Mouse (Mus musculus) CH12.LX (cell line): ENCODE results near the gene Hax1. TPM values are rescaled to one million over a fixed set of nuclear protein-coding genes. Genes with fewer than 3 reads are reported as not detected.
A peak's percentile ranks its signal among the peaks of the same experiment; 100 is the strongest.

ENCODE experiments used
- DNase-seq: peaks from one replicate; pipeline ENCODE4 v3.0.0-alpha.2; 2013; ENCODE audit errors: extremely low read depth
- H3K27ac ChIP-seq: 2 replicates; pipeline ENCODE4 v1.5.1; 2012; ENCODE audit warnings: low read depth, mild to moderate bottlenecking, control low read depth, moderate library complexity; ENCODE audit not compliant: insufficient read depth
- H3K27me3 ChIP-seq: replicated peaks from 2 replicates; pipeline ENCODE3; 2012; ENCODE audit warnings: inconsistent platforms
- H3K36me3 ChIP-seq, 2 experiments: replicated peaks in 1 of 2; 2 replicates each; pipeline versions ENCODE3 to v1.6.1; 2012; ENCODE audit warnings: inconsistent platforms in 1 of 2, low read length in 1 of 2, mild to moderate bottlenecking in 1 of 2, mixed read lengths in 1 of 2, moderate library complexity in 1 of 2; ENCODE audit not compliant: control insufficient read depth in 1 of 2, insufficient read depth in 1 of 2
- H3K4me1 ChIP-seq, 2 experiments: 2 replicates each; pipeline ENCODE4 v1.6.1; 2012; ENCODE audit warnings: inconsistent platforms in 1 of 2, moderate library complexity in 1 of 2; ENCODE audit not compliant: insufficient read depth in 2 of 2, control insufficient read depth in 1 of 2
- H3K4me2 ChIP-seq: 2 replicates; pipeline ENCODE4 v1.6.1; 2012; ENCODE audit warnings: low read depth, mild to moderate bottlenecking, control low read depth; ENCODE audit not compliant: poor library complexity, insufficient read depth, severe bottlenecking
- H3K4me3 ChIP-seq, 3 experiments: fragments of 150-350 bp in 1 of 3; sonication (generic) in 1 of 3; replicated peaks in 1 of 3; 2 replicates each; pipeline versions ENCODE3 to v1.5.1; 2011 to 2012; ENCODE audit warnings: low read depth in 2 of 3, low read length in 2 of 3, mild to moderate bottlenecking in 2 of 3, moderate library complexity in 2 of 3, control low read depth in 1 of 3, improper control_type of control experiment in 1 of 3, inconsistent platforms in 1 of 3, mixed read lengths in 1 of 3; ENCODE audit not compliant: poor library complexity in 1 of 3
- H3K79me2 ChIP-seq: replicated peaks from 2 replicates; pipeline ENCODE4 v1.6.1; 2012; ENCODE audit warnings: mild to moderate bottlenecking, moderate library complexity; ENCODE audit not compliant: control insufficient read depth, poor library complexity, insufficient read depth, severe bottlenecking; ENCODE audit errors: extremely low read depth
- H3K9ac ChIP-seq: 2 replicates; pipeline ENCODE4 v1.6.1; 2012; ENCODE audit warnings: low read depth, mild to moderate bottlenecking, control low read depth, moderate library complexity; ENCODE audit not compliant: insufficient read depth
- H3K9me3 ChIP-seq: replicated peaks from 2 replicates; pipeline ENCODE3; 2012; ENCODE audit warnings: low read length, inconsistent platforms, mixed read lengths
- CHD1 ChIP-seq: IDR thresholded peaks from 2 replicates; pipeline ENCODE4 v1.6.1; 2012; ENCODE audit warnings: low read depth, low read length, improper control_type of control experiment, inconsistent platforms
- CHD2 ChIP-seq: IDR thresholded peaks from 2 replicates; pipeline ENCODE4 v1.6.1; 2011; ENCODE audit warnings: low read length, improper control_type of control experiment
- CTCF ChIP-seq, 2 experiments: IDR thresholded peaks in 1 of 2; conservative IDR thresholded peaks in 1 of 2; 2 replicates each; pipeline ENCODE4 v1.5.1; 2011 to 2012; ENCODE audit warnings: low read depth in 2 of 2, low read length in 2 of 2, improper control_type of control experiment in 1 of 2, inconsistent platforms in 1 of 2, mild to moderate bottlenecking in 1 of 2, moderate library complexity in 1 of 2
- ELF1 ChIP-seq: IDR thresholded peaks from 2 replicates; pipeline ENCODE4 v1.6.1; 2014; ENCODE audit warnings: low read depth, mild to moderate bottlenecking, inconsistent platforms, low read length, improper control_type of control experiment
- EP300 ChIP-seq: IDR thresholded peaks from 2 replicates; pipeline ENCODE4 v1.6.1; 2011; ENCODE audit warnings: low read length, improper control_type of control experiment
- HCFC1 ChIP-seq: IDR thresholded peaks from 2 replicates; pipeline ENCODE4 v1.6.1; 2012; ENCODE audit warnings: low read depth, mild to moderate bottlenecking, inconsistent platforms, low read length, improper control_type of control experiment
- JUND ChIP-seq: conservative IDR thresholded peaks from 2 replicates; pipeline ENCODE4 v1.6.1; 2011; ENCODE audit warnings: low read depth, low read length, improper control_type of control experiment
- KAT2A ChIP-seq: IDR thresholded peaks from 2 replicates; pipeline ENCODE4 v1.6.1; 2012; ENCODE audit warnings: low read length, improper control_type of control experiment, inconsistent platforms; ENCODE audit not compliant: insufficient replicate concordance
- MAFK ChIP-seq: IDR thresholded peaks from 2 replicates; pipeline ENCODE4 v1.6.1; 2011; ENCODE audit warnings: low read length, improper control_type of control experiment; ENCODE audit not compliant: insufficient replicate concordance
- MAZ ChIP-seq: IDR thresholded peaks from 2 replicates; pipeline ENCODE4 v1.6.1; 2012; ENCODE audit warnings: low read depth, mild to moderate bottlenecking, inconsistent platforms, low read length, improper control_type of control experiment, moderate library complexity
- MEF2A ChIP-seq: IDR thresholded peaks from 2 replicates; pipeline ENCODE4 v1.6.1; 2014; ENCODE audit warnings: low read depth, mild to moderate bottlenecking, inconsistent platforms, low read length, improper control_type of control experiment, borderline replicate concordance
- MYC ChIP-seq: IDR thresholded peaks from 2 replicates; pipeline ENCODE4 v1.6.1; 2011; ENCODE audit warnings: low read depth, mild to moderate bottlenecking, improper control_type of control experiment, low read length
- NELFE ChIP-seq: IDR thresholded peaks from 2 replicates; pipeline ENCODE4 v1.6.1; 2011; ENCODE audit warnings: low read depth, low read length, improper control_type of control experiment
- POLR2A ChIP-seq: IDR thresholded peaks from 2 replicates; pipeline ENCODE4 v1.6.1; 2011; ENCODE audit warnings: low read depth, mild to moderate bottlenecking, improper control_type of control experiment, low read length
- RAD21 ChIP-seq: IDR thresholded peaks from 2 replicates; pipeline ENCODE4 v1.6.1; 2011; ENCODE audit warnings: low read depth, mild to moderate bottlenecking, low read length, improper control_type of control experiment, moderate library complexity
- SIN3A ChIP-seq: IDR thresholded peaks from 2 replicates; pipeline ENCODE4 v1.6.1; 2012; ENCODE audit warnings: low read length, improper control_type of control experiment, inconsistent platforms
- TCF12 ChIP-seq: IDR thresholded peaks from 2 replicates; pipeline ENCODE4 v1.6.1; 2014; ENCODE audit warnings: low read depth, mild to moderate bottlenecking, inconsistent platforms, low read length, improper control_type of control experiment
- USF2 ChIP-seq: conservative IDR thresholded peaks from 2 replicates; pipeline ENCODE4 v1.6.1; 2011; ENCODE audit warnings: low read depth, low read length, improper control_type of control experiment
- ZC3H11A ChIP-seq: IDR thresholded peaks from 2 replicates; pipeline ENCODE4 v1.6.1; 2012; ENCODE audit warnings: low read depth, mild to moderate bottlenecking, inconsistent platforms, low read length, improper control_type of control experiment
- dilution Hi-C: fragments of 300-500 bp; cut with MboI; formaldehyde crosslinking; loops from 2 replicates; pipeline ENCODE4 v1.14.3; 2020; ENCODE audit warnings: low sequenced_read_pairs; ENCODE audit not compliant: extremely low pct_unique_long_range_greater_than_20kb, extremely low pct_ligation_motif_present
- in situ Hi-C: fragments of 300-500 bp; cut with MboI; formaldehyde crosslinking; loops from 3 replicates; pipeline ENCODE4 v1.14.3; 2019; ENCODE audit warnings: low sequenced_read_pairs, low pct_ligation_motif_present, low pct_unique_long_range_greater_than_20kb, mixed read lengths
- polyA plus RNA-seq: library from polyadenylated mRNA; unstranded; fragments of >175 nt; gene quantifications from 2 replicates; pipeline ENCODE4 v1.2.1, GENCODE M21; 2012; ENCODE audit warnings: low read depth; ENCODE audit not compliant: insufficient read length
- total RNA-seq, 2 experiments: library from RNA; depleted of rRNA; stranded (reverse); fragments of 300-350 nt in 1 of 2; fragments of >200 nt in 1 of 2; gene quantifications; 2 replicates each; pipeline ENCODE4 v1.2.3; 2012 to 2014

Hax1 gene
- total and polyA plus RNA-seq, 3 experiments, result 302 to 353 (median 304) TPM

- H3K79me2 ChIP-seq, result no peaks in the 10 kb centered on the region
- H3K4me2 ChIP-seq, result no peak overlapping the region
- no peak for TF ChIP-seq CHD2
- no peak for TF ChIP-seq RAD21
- TF ChIP-seq SIN3A, result no peak
- no peak for TF ChIP-seq JUND
- TF ChIP-seq MEF2A, result no peak
- no peak for TF ChIP-seq MAFK
- TF ChIP-seq TCF12, result no peak
- no peak for TF ChIP-seq NELFE
- TF ChIP-seq EP300, result no peak
- TF ChIP-seq USF2, result no peak
- TF ChIP-seq HCFC1, result no peak
- TF ChIP-seq POLR2A, result no peak
- TF ChIP-seq ZC3H11A, result no peak
- no peak for TF ChIP-seq KAT2A
- no peak for TF ChIP-seq CHD1
- no peak for TF ChIP-seq ELF1
- TF ChIP-seq, all 38 proteins: peak for 0
- H3K4me1 ChIP-seq, result no peaks in the 10 kb centered on the region
- in situ Hi-C loops, result no loop called here
- H3K9me3 ChIP-seq, result no peaks in the 10 kb centered on the region
- peaks cover 0 to 11% of the 10 kb centered on the region in 2 experiments for H3K36me3 ChIP-seq
- DNase-seq, result no peak
- no peak overlapping the region for H3K4me3 ChIP-seq
- no peak overlapping the region for H3K27ac ChIP-seq
- no peaks in the 10 kb centered on the region for H3K27me3 ChIP-seq
- dilution Hi-C loops, result no loop called here
- no peak overlapping the region for H3K9ac ChIP-seq
Measured at GRCm38 (mm10) chr3:89987822-89988221, 10.8 kb downstream of the Hax1 start.

GRCm38 (mm10) chr3:89987211-89987610 lies 11.4 kb downstream of the Hax1 start:
- H3K9ac ChIP-seq, result no peak overlapping the region
- H3K4me2 ChIP-seq, result no peak overlapping the region
- no peaks in the 10 kb centered on the region for H3K79me2 ChIP-seq
- no peaks in the 10 kb centered on the region for H3K4me1 ChIP-seq
- no peaks in the 10 kb centered on the region for H3K27me3 ChIP-seq
- TF ChIP-seq MAZ (no peak), CHD1 (no peak), CTCF (conservative IDR thresholded peaks at IDR 0.05 in 1 of 2, IDR thresholded peaks at IDR 0.05 in 1 of 2; ENCODE audit: low read depth in 2 of 2, low read length in 2 of 2) (peak in 1 of 2 experiments; percentile 42; a peak in 2 of 4 replicates), MYC (no peak), RAD21 (no peak; the same call in none of the 2 replicates)
- dilution Hi-C loops (no loop called here), in situ Hi-C loops (no loop called here)
- H3K27ac ChIP-seq, result no peak overlapping the region
- peaks cover 0 to 9% of the 10 kb centered on the region in 2 experiments for H3K36me3 ChIP-seq
- H3K9me3 ChIP-seq, result no peaks in the 10 kb centered on the region
- H3K4me3 ChIP-seq, result no peak overlapping the region
- no peak for DNase-seq
